Mouse (Mus musculus) forebrain, embryonic 11.5 days (tissue): Measurements from ENCODE around the gene Sgip1. TPM values are rescaled to one million over a fixed set of nuclear protein-coding genes. Genes with fewer than 3 reads are reported as not detected.

Experiments used
- ATAC-seq: fragments of 200-750 bp; cut with Nextera tagmentation; replicated peaks from 2 replicates; pipeline ENCODE4 v1.8.0; 2017; ENCODE audit warnings: moderate TSS enrichment; ENCODE audit not compliant: low FRiP score
- DNase-seq: peaks from one replicate; pipeline ENCODE4 v3.0.0-alpha.2; 2017; ENCODE audit warnings: low spot score
- H3K27ac ChIP-seq: fragments of 300-500 bp; sonication (generic); 2 replicates; pipeline ENCODE4 v1.5.1; 2014; ENCODE audit warnings: low read depth, low read length
- H3K27me3 ChIP-seq: fragments of 300-500 bp; sonication (generic); 2 replicates; pipeline ENCODE4 v1.6.1; 2014; ENCODE audit warnings: mild to moderate bottlenecking, low read length, mixed read lengths; ENCODE audit not compliant: control insufficient read depth, insufficient read depth
- H3K36me3 ChIP-seq: fragments of 300-500 bp; sonication (generic); 2 replicates; pipeline ENCODE4 v1.6.1; 2014; ENCODE audit warnings: mild to moderate bottlenecking, low read length, moderate library complexity, mixed read lengths; ENCODE audit not compliant: control insufficient read depth, insufficient read depth
- H3K4me1 ChIP-seq: fragments of 300-500 bp; sonication (generic); replicated peaks from 2 replicates; pipeline ENCODE4 v1.6.1; 2014; ENCODE audit warnings: low read length, mixed read lengths; ENCODE audit not compliant: control insufficient read depth, insufficient read depth
- H3K4me2 ChIP-seq: fragments of 300-500 bp; sonication (generic); 2 replicates; pipeline ENCODE4 v1.6.1; 2014; ENCODE audit warnings: low read depth, mild to moderate bottlenecking, low read length, moderate library complexity, mixed read lengths; ENCODE audit not compliant: severe bottlenecking
- H3K4me3 ChIP-seq: fragments of 300-500 bp; sonication (generic); 2 replicates; pipeline ENCODE4 v1.5.1; 2014; ENCODE audit warnings: low read depth, low read length
- H3K9ac ChIP-seq: fragments of 300-500 bp; sonication (generic); 2 replicates; pipeline ENCODE4 v1.6.1; 2014; ENCODE audit warnings: low read length
- H3K9me3 ChIP-seq: fragments of 300-500 bp; sonication (generic); 2 replicates; pipeline ENCODE4 v1.6.1; 2016; ENCODE audit warnings: low read length, mixed read lengths; ENCODE audit not compliant: control insufficient read depth
- WGBS: fragments of 180-500 bp; shearing (Covaris S2); extraction: QIAGEN DNeasy Blood & Tissue Kit; methylation state at CpG from one replicate; pipeline ENCODE4 v1.1.7; 2014; 5-methylcytosine and 5-hydroxymethylcytosine counted together
- polyA plus RNA-seq: library from polyadenylated mRNA; unstranded; fragments of >200 nt; fragmentation: Nextera tagmentation; extraction: Ambion mirVana; gene quantifications from 2 replicates; pipeline ENCODE4 v1.2.1, GENCODE M21; 2014

Sgip1 gene
- polyA plus RNA-seq, 1 experiment from 2014 or later, result 12.8 TPM

GRCm38 (mm10) chr4:102840956-102841729 lies 100.0 kb downstream of the Sgip1 start:
- Histone ChIP-seq H3K4me3 (no peak overlapping the region), H3K27me3 (no peaks in the 10 kb centered on the region), H3K4me2 (no peak overlapping the region), H3K9me3 (no peaks in the 10 kb centered on the region), H3K9ac (no peak overlapping the region), H3K27ac (no peak overlapping the region), H3K4me1 (no peaks in the 10 kb centered on the region), H3K36me3 (no peaks in the 10 kb centered on the region)
- ATAC-seq (no peak), DNase-seq (no peak)
- WGBS, result 87% methylated on average over 11 of the region's 11 CpGs

GRCm38 (mm10) chr4:102850498-102850897 lies 109.4 kb downstream of the Sgip1 start:
- Histone ChIP-seq H3K4me3 (no peak overlapping the region), H3K27me3 (no peaks in the 10 kb centered on the region), H3K27ac (no peak overlapping the region), H3K9ac (no peak overlapping the region), H3K36me3 (no peaks in the 10 kb centered on the region), H3K4me2 (no peak overlapping the region), H3K4me1 (no peaks in the 10 kb centered on the region), H3K9me3 (no peaks in the 10 kb centered on the region)
- WGBS, result 94% methylated on average over 6 of the region's 6 CpGs
- ATAC-seq (no peak), DNase-seq (no peak)

- no peak for DNase-seq
- no peaks in the 10 kb centered on the region for H3K36me3 ChIP-seq
- no peak for ATAC-seq
- no peaks in the 10 kb centered on the region for H3K27me3 ChIP-seq
- no peak overlapping the region for H3K4me3 ChIP-seq
- WGBS, result 77% methylated on average over 1 of the region's 1 CpGs
- H3K4me1 ChIP-seq, result peaks cover 2% of the 10 kb centered on the region; the same call in 1 of the 2 replicates
- no peak overlapping the region for H3K9ac ChIP-seq
- H3K4me2 ChIP-seq, result no peak overlapping the region
- no peaks in the 10 kb centered on the region for H3K9me3 ChIP-seq
- H3K27ac ChIP-seq, result no peak overlapping the region
Measured at GRCm38 (mm10) chr4:102851161-102851560, 110.1 kb downstream of the Sgip1 start.

- no peak overlapping the region for H3K4me2 ChIP-seq
- no peak overlapping the region for H3K27ac ChIP-seq
- H3K9me3 ChIP-seq, result no peaks in the 10 kb centered on the region
- no peaks in the 10 kb centered on the region for H3K36me3 ChIP-seq
- no peak for DNase-seq
- no peak overlapping the region for H3K9ac ChIP-seq
- 83% methylated on average over 3 of the region's 3 CpGs for WGBS
- H3K4me1 ChIP-seq, result peaks cover 4% of the 10 kb centered on the region; the same call in 1 of the 2 replicates
- no peak overlapping the region for H3K4me3 ChIP-seq
- H3K27me3 ChIP-seq, result no peaks in the 10 kb centered on the region
- ATAC-seq, result no peak
Measured at GRCm38 (mm10) chr4:102852290-102852689, 111.2 kb downstream of the Sgip1 start.

GRCm38 (mm10) chr4:102852808-102853207 lies 111.7 kb downstream of the Sgip1 start:
- no peak for ATAC-seq
- no peaks in the 10 kb centered on the region for H3K36me3 ChIP-seq
- WGBS, result 89% methylated on average over 5 of the region's 5 CpGs

GRCm38 (mm10) chr4:102853330-102854022 lies 112.4 kb downstream of the Sgip1 start:
- Histone ChIP-seq H3K4me2 (no peak overlapping the region), H3K27me3 (no peaks in the 10 kb centered on the region), H3K9ac (no peak overlapping the region), H3K4me3 (no peak overlapping the region), H3K4me1 (peaks cover 4% of the 10 kb centered on the region; the same call in 1 of the 2 replicates), H3K9me3 (no peaks in the 10 kb centered on the region), H3K36me3 (no peaks in the 10 kb centered on the region), H3K27ac (no peak overlapping the region)
- 83% methylated on average over 9 of the region's 9 CpGs for whole genome bisulfite sequencing
- ATAC-seq (no peak), DNase-seq (no peak)

More at GRCm38 (mm10) chr4:102852808-102853207, 111.7 kb downstream of the Sgip1 start:
- no peak overlapping the region for H3K4me3 ChIP-seq
- DNase-seq, result no peak
- no peak overlapping the region for H3K27ac ChIP-seq
- no peaks in the 10 kb centered on the region for H3K9me3 ChIP-seq
- no peak overlapping the region for H3K4me2 ChIP-seq
- peaks cover 4% of the 10 kb centered on the region; the same call in 1 of the 2 replicates for H3K4me1 ChIP-seq
- no peak overlapping the region for H3K9ac ChIP-seq
- H3K27me3 ChIP-seq, result no peaks in the 10 kb centered on the region

GRCm38 (mm10) chr4:102854928-102855892 lies 114.1 kb downstream of the Sgip1 start:
- peak; percentile 83 for ATAC-seq
- H3K27me3 ChIP-seq, result no peaks in the 10 kb centered on the region
- peak; percentile 70 for DNase-seq
- H3K9me3 ChIP-seq, result no peaks in the 10 kb centered on the region
- H3K27ac ChIP-seq, result no peak overlapping the region
- H3K9ac ChIP-seq, result no peak overlapping the region
- no peak overlapping the region for H3K4me2 ChIP-seq
- 34% methylated on average over 10 of the region's 10 CpGs for whole genome bisulfite sequencing
- no peaks in the 10 kb centered on the region for H3K36me3 ChIP-seq
- H3K4me3 ChIP-seq, result no peak overlapping the region
- H3K4me1 ChIP-seq, result peaks cover 4% of the 10 kb centered on the region; the same call in 1 of the 2 replicates

- WGBS, result 10% methylated on average over 7 of the region's 7 CpGs
Measured at GRCm38 (mm10) chr4:102856086-102856485, 115.0 kb downstream of the Sgip1 start.

More at GRCm38 (mm10) chr4:102856086-102856485, 115.0 kb downstream of the Sgip1 start:
- Histone ChIP-seq H3K36me3 (no peaks in the 10 kb centered on the region), H3K4me1 (peaks cover 4% of the 10 kb centered on the region; the same call in 1 of the 2 replicates), H3K4me3 (no peak overlapping the region), H3K27me3 (no peaks in the 10 kb centered on the region), H3K9ac (no peak overlapping the region), H3K4me2 (0 out of 2 replicates have a peak overlapping the region, but pooled peaks have one; percentile 2), H3K27ac (no peak overlapping the region), H3K9me3 (no peaks in the 10 kb centered on the region)
- no peak for ATAC-seq
- DNase-seq, result peak; percentile 50
